Mouse (Mus musculus): ENCODE measurements around the gene Flt3.

DNA sequence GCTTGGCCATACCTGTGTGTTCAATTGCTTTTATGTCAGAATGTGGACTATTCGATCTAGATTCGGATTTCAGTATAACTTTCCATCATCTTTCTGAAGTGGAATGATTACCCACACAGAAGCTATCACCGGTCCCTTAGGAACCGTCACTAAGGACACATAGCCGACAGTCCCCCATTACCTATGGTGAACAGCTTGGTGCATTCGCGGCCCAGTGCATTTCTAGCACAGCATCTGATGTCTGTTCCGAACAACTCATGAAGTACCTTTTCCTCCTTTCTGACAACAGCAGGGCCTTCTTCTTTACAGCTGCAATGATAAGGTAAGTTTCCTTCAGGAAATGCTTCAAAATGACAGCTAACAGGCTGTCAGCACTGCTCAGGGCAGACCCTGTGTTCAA, 30.0 kb downstream of the Flt3 start:
- TF ChIP-seq CTCF (IDR thresholded peaks at IDR 0.05; ENCODE audit: low read depth, low read length) (no peak), TAL1 (conservative IDR thresholded peaks at IDR 0.05; ENCODE audit: low read depth, low read length) (no peak), GATA1 (IDR thresholded peaks at IDR 0.05; ENCODE audit: borderline replicate concordance, low read length) (no peak), POLR2AphosphoS5 (IDR thresholded peaks at IDR 0.05; ENCODE audit: insufficient replicate concordance, low read depth, low read length) (no peak), GATA2 (IDR thresholded peaks at IDR 0.05; ENCODE audit: borderline replicate concordance, low read depth, low read length) (no peak)

Measured in G1E (cell line).